Mouse (Mus musculus): Measurements from ENCODE around the gene Olfr803.

The Olfr803 gene

DNA sequence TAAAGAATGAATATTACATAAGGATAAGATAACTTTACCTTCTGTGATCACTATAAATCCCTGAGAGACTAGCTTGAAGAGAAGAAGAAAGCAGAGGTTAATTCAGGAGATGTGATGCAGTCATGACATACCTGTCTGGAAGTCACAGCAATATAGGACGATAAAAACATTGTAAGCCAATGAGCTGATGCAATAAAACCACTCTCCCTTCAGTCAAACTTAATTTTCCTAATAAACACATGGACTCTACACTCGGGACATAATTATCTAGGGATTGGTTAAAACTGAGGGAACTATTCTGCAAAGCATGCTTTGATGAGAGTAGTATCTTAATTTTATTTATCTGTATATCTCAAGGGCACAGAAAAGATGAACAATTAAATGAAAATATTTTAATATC is at the start of gene Olfr803:
TSS of gene Olfr803 (minus strand) at position 101 of the 400 bp plus-strand sequence.
- no peak for DNase-seq

DNA sequence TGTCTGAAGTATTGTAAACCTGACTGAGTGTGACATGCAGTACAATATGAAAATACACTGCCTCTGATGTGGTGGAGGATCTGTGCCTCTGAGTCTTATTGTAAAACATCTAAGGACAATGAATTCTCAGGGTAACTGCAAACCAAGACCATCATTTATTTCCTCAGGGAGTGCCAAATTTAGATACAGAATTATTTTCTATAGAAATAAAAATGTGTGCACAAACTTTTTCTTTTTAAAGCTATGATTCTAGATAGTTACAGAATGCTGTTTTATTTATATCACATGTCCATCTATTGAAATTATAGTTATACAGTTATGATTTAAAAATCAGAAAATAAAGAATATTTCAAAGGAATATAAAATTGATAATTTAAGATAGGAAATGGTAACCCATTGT is 47.7 kb upstream of the Olfr803 start, which contains the start of gene Olfr806:
TSS of gene Olfr806 (minus strand) at position 101 of the 400 bp plus-strand sequence.
- DNase-seq, result no peak

DNA sequence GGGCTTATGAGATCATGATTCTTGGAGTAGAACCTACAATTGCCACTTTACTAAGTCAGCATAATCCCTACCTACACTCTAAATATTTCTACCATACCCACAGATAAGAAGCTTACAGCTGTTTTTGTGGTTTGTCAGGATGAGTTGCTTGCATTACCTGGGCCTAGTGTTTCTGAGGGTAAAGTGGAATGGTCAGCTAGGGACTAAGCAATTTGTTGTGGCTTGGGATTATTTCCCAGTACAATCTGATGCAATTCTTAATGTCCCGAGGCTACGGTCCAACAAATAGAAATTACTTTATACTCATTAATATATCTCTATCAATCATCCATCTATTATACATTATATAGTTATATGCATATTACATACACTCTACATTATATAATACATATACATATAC is 35.2 kb upstream of the Olfr803 start, which contains the start of gene Olfr805:
TSS of gene Olfr805 (minus strand) at position 101 of the 400 bp plus-strand sequence.
- DNase-seq, result no peak

DNA sequence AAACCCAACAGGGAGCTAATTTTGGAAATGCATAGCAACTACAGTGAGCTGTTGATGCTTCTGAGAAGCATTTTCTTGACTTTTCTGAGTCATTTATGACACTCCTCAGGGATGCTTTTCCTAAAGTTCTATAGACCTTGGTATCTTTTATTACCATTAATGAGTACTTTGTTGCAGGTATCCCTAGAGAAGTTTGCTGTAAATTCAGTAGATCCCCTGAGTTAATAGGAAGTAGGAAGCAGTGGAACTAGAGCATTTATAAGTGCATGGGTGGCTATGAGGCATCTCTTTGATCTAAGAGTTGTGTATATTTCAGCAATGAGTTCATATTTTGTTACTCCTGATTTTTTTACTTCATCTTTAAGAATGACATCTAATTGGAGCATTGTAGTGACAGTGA is 8.8 kb upstream of the Olfr803 start, which contains the start of gene Olfr804:
TSS of gene Olfr804 (plus strand) at position 301 of the 400 bp plus-strand sequence.
- DNase-seq, result no peak

DNA sequence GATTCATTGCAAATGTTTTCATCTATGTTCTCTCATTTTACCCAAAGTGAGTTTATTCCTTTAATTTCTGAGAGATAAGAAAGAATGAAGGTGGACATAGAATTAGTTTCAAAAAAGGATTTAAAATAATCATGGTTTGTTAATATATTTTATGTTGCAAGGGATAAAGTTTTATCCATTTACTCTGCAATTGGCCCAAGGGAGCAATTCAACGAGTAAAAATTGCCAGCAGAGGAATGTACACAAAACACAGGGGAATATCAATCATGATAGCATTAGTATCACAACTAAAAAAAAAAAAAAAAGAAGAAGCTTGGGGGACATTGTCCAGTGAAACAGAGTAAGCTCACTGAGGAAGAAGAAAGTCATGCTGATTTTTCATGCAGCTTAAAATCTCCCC is 6.0 kb downstream of the Olfr803 start, which contains the start of gene Olfr802:
TSS of gene Olfr802 (minus strand) at position 101 of the 400 bp plus-strand sequence.
- DNase-seq, result no peak

DNA sequence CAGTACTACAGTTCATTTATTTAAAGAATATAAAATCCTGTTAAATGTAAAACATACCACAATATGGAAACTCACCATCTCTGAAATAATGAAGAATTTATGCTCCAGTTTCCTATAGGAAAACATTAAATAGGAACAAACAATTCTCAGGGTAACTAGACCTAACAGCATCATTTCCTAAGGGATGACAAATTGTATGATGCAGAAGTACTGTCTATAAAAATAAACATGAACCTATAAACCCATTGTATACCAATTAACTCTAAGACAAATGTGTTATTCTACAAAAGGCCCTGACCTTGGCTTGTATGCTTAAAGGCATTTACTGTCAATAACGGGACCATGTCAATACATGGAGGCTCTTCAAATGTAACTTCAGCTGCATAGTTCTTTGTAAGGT is 20.3 kb downstream of the Olfr803 start, which contains the start of gene Olfr801:
TSS of gene Olfr801 (minus strand) at position 101 of the 400 bp plus-strand sequence.
- DNase-seq, result no peak

DNA sequence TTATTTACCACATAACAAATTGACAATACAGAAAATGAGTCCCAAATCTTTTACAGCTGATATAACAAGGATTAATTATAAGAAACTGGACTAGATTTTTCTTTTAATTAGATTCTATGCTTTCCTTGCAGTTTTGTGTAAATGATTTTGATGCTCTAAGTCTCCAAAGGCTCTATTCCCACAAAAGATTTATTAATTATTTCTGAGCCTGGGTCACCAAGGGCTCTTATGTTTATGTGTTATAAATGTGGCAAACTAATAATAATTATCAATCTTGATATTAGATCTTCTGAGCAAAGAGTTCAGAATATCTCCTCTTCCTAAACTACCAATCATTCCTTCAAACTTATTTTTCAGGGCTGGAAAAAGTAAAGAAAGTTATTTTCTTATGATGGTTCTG is 36.7 kb downstream of the Olfr803 start, which contains the start of gene Olfr800:
TSS of gene Olfr800 (plus strand) at position 301 of the 400 bp plus-strand sequence.
- no peak for DNase-seq

DNA sequence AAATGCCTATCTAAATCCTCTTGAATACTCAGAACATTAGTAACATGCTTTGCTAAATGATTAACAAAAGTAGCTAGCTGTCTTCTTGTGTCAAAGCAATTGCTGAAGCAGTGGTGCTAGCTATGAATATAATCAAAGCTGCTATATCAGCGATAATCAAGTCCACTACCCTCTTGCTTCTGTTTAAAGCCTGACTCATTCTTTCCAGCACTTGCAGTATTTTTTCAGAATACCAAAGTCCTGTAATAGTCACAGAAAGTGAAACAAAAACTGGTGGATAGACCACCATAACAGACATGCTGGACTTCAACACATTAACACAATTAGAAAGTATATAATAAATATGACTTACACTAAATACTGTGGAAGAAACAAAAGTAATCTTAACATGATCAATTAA is 42.3 kb downstream of the Olfr803 start:
- no peak for DNase-seq
